Mouse (Mus musculus) midbrain, embryonic 11.5 days (tissue): ENCODE data around the gene Fap. TPM values are rescaled to one million over a fixed set of nuclear protein-coding genes. Genes with fewer than 3 reads are reported as not detected.

ENCODE experiments used
- ATAC-seq: fragments of 200-750 bp; cut with Nextera tagmentation; 2 replicates; pipeline ENCODE4 v1.8.0; 2017; ENCODE audit warnings: moderate TSS enrichment, moderate library complexity; ENCODE audit not compliant: low FRiP score
- DNase-seq: peaks from one replicate; pipeline ENCODE4 v3.0.0; 2015; ENCODE audit warnings: low spot score; ENCODE audit errors: missing footprints
- H3K27ac ChIP-seq: fragments of 300-500 bp; sonication (generic); 2 replicates; pipeline ENCODE4 v1.5.1; 2014; ENCODE audit warnings: low read depth, low read length
- H3K27me3 ChIP-seq: fragments of 300-500 bp; sonication (generic); 2 replicates; pipeline ENCODE4 v1.6.1; 2014; ENCODE audit warnings: mild to moderate bottlenecking, low read length, moderate library complexity, mixed read lengths; ENCODE audit not compliant: control insufficient read depth, insufficient read depth
- H3K36me3 ChIP-seq: fragments of 300-500 bp; sonication (generic); 2 replicates; pipeline ENCODE4 v1.6.1; 2014; ENCODE audit warnings: mild to moderate bottlenecking, low read length, moderate library complexity, mixed read lengths; ENCODE audit not compliant: control insufficient read depth, insufficient read depth
- H3K4me1 ChIP-seq: fragments of 300-500 bp; sonication (generic); 2 replicates; pipeline ENCODE4 v1.6.1; 2014; ENCODE audit warnings: low read length; ENCODE audit not compliant: control insufficient read depth, insufficient read depth
- H3K4me2 ChIP-seq: fragments of 300-500 bp; sonication (generic); 2 replicates; pipeline ENCODE4 v1.6.1; 2014; ENCODE audit warnings: mild to moderate bottlenecking, moderate library complexity
- H3K4me3 ChIP-seq: fragments of 300-500 bp; sonication (generic); 2 replicates; pipeline ENCODE4 v1.5.1; 2014; ENCODE audit warnings: low read depth, low read length
- H3K9ac ChIP-seq: fragments of 300-500 bp; sonication (generic); 2 replicates; pipeline ENCODE4 v1.6.1; 2014; ENCODE audit warnings: low read length
- H3K9me3 ChIP-seq: fragments of 300-500 bp; sonication (generic); 2 replicates; pipeline ENCODE4 v1.6.1; 2016; ENCODE audit warnings: low read length; ENCODE audit not compliant: control insufficient read depth
- WGBS: fragments of 180-500 bp; shearing (Covaris S2); extraction: QIAGEN DNeasy Blood & Tissue Kit; methylation state at CpG from one replicate; pipeline ENCODE4 v1.1.7; 2014; 5-methylcytosine and 5-hydroxymethylcytosine counted together
- polyA plus RNA-seq: library from polyadenylated mRNA; unstranded; fragments of >200 nt; fragmentation: Nextera tagmentation; extraction: Ambion mirVana; gene quantifications from 2 replicates; pipeline ENCODE4 v1.2.1, GENCODE M21; 2014

Fap gene
- polyA plus RNA-seq, 1 experiment from 2014 or later: 1.6 TPM

DNA sequence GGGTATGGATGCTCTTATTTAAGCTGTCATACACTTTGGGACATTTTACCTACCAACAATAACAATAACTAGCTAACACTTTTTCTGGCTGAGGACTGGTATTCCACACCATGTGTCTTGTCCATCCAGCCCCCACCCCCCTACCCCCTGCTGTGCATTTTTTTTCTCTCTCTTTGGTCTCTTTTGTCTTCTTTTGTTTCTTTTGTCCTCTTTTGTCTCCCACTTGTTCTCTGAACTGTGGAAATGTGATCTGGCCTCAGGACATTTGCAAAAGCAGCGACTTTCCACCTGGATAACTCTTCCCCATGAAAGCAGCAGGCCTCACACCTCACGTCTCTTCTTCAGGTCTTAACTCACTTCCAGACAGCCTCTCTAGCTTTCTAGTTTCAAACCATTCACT lies 67.4 kb downstream of the Fap start:
- no peak overlapping the region for H3K4me2 ChIP-seq
- no peaks in the 10 kb centered on the region for H3K27me3 ChIP-seq
- no peak overlapping the region for H3K27ac ChIP-seq
- ATAC-seq (no peak), DNase-seq (no peak)
- no peak overlapping the region for H3K4me3 ChIP-seq
- no peaks in the 10 kb centered on the region for H3K9me3 ChIP-seq
- WGBS: 29% methylated on average over 2 of the region's 2 CpGs
- no peak overlapping the region for H3K9ac ChIP-seq
- H3K36me3 ChIP-seq: no peaks in the 10 kb centered on the region
- no peaks in the 10 kb centered on the region for H3K4me1 ChIP-seq

DNA sequence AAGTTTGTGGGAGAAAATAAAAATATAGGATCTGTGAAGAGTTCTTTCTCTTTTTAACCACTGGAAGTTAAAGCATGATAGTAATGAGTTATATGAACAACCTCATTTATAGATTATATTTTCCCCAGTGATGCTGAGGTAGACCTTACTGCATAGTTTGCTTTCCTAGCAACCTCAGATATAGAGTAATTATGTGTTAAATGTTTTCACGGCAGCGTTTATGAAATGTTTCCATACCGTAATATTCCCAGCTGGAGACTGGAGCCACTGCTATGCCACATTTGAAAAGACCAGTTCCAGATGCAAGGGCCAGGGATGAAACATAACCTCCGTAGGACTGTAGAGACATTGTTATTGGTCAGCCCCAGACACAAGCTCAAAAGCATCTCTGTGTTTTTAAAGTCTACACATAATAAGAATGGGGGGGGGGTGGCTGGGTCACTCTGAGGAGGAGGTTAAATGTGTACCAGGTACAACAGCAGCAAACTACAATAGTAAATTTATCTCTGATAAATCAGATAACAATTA lies 69.5 kb downstream of the Fap start:
- DNase-seq (no peak), ATAC-seq (no peak)
- no peak overlapping the region for H3K9ac ChIP-seq
- H3K4me2 ChIP-seq: no peak overlapping the region
- H3K9me3 ChIP-seq: no peaks in the 10 kb centered on the region
- 76% methylated on average over 4 of the region's 4 CpGs for WGBS
- H3K4me1 ChIP-seq: no peaks in the 10 kb centered on the region
- no peak overlapping the region for H3K4me3 ChIP-seq
- H3K27me3 ChIP-seq: no peaks in the 10 kb centered on the region
- no peaks in the 10 kb centered on the region for H3K36me3 ChIP-seq
- H3K27ac ChIP-seq: no peak overlapping the region

DNA sequence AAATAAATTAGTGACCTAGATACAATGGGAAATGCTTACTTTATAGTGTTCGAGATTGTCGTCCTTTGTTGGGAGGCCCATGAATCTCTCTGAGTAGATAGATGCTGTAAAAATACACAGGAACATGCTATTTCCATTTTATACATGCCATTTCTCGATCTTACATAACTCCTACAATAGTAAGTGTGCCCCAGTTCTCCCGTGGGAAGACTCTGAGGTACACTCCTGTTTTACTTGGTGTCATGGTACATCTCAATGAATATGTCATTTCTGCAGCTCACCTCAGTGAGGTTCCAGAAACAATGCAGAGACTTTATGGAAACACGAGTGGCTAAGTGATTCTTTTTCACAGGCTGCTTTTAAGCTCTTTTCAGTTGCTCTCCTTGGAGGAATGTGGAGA lies 70.5 kb downstream of the Fap start:
- DNase-seq: no peak
- Histone ChIP-seq H3K9me3 (no peaks in the 10 kb centered on the region), H3K4me3 (no peak overlapping the region), H3K4me2 (no peak overlapping the region), H3K9ac (no peak overlapping the region), H3K27me3 (no peaks in the 10 kb centered on the region), H3K36me3 (no peaks in the 10 kb centered on the region), H3K4me1 (no peaks in the 10 kb centered on the region), H3K27ac (no peak overlapping the region)
- 80% methylated on average over 5 of the region's 5 CpGs for WGBS
- no peak for ATAC-seq

GRCm38 (mm10) chr2:62502516-62502915 lies 71.4 kb downstream of the Fap start:
- no peak overlapping the region for H3K9ac ChIP-seq
- no peak overlapping the region for H3K27ac ChIP-seq
- H3K27me3 ChIP-seq: no peaks in the 10 kb centered on the region
- WGBS: 82% methylated on average over 4 of the region's 4 CpGs
- no peaks in the 10 kb centered on the region for H3K9me3 ChIP-seq
- no peaks in the 10 kb centered on the region for H3K4me1 ChIP-seq
- no peaks in the 10 kb centered on the region for H3K36me3 ChIP-seq
- no peak overlapping the region for H3K4me2 ChIP-seq
- no peak overlapping the region for H3K4me3 ChIP-seq
- ATAC-seq: no peak
- DNase-seq: no peak

GRCm38 (mm10) chr2:62498821-62499220 lies 75.1 kb downstream of the Fap start:
- no peak for DNase-seq
- Histone ChIP-seq H3K9me3 (no peaks in the 10 kb centered on the region), H3K4me2 (no peak overlapping the region), H3K4me3 (no peak overlapping the region), H3K36me3 (no peaks in the 10 kb centered on the region), H3K27me3 (no peaks in the 10 kb centered on the region), H3K4me1 (no peaks in the 10 kb centered on the region), H3K27ac (no peak overlapping the region), H3K9ac (no peak overlapping the region)
- WGBS: 88% methylated on average over 5 of the region's 5 CpGs
- ATAC-seq: no peak

GRCm38 (mm10) chr2:62498086-62498485 lies 75.8 kb downstream of the Fap start:
- WGBS: 90% methylated on average over 4 of the region's 4 CpGs
- Histone ChIP-seq H3K9me3 (no peaks in the 10 kb centered on the region), H3K4me2 (no peak overlapping the region), H3K9ac (no peak overlapping the region), H3K27me3 (no peaks in the 10 kb centered on the region), H3K4me1 (no peaks in the 10 kb centered on the region), H3K4me3 (no peak overlapping the region), H3K36me3 (no peaks in the 10 kb centered on the region), H3K27ac (no peak overlapping the region)
- no peak for DNase-seq
- no peak for ATAC-seq

DNA sequence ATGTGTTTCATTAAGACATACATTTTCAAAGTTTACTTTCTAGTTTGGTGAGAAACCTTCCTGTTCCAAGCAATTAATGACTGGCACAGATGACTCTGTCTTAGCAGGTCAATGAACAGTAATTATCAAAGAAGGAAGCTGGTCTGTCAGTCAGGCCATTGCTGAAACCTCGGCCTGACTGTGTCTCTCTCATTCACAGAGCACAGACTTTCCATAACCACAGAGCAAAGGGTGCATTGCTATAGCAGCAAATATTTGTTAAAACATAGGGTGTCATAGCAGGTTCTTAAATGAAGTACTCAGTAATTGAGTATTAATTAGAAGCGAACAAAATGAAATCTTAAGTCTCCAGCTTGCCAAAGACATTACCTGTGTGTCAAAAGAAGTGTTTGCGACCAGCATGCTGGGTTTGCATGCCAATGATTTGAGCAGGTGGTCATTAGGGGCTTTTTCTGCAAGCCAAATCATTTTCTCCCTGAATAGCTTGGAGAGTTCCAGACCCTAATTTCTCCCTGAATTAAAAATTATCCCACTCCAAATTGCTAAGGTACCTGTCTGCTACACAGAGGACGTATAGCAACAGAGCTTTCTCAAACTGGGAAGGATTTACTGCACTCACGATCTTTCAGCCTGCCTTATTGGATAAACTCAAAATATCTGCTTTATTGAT lies 76.4 kb downstream of the Fap start:
- ATAC-seq: no peak
- WGBS: 78% methylated on average over 5 of the region's 5 CpGs
- H3K4me3 ChIP-seq: no peak overlapping the region
- no peaks in the 10 kb centered on the region for H3K9me3 ChIP-seq
- no peak overlapping the region for H3K9ac ChIP-seq
- no peak overlapping the region for H3K4me2 ChIP-seq
- H3K27ac ChIP-seq: no peak overlapping the region
- no peaks in the 10 kb centered on the region for H3K27me3 ChIP-seq
- H3K4me1 ChIP-seq: no peaks in the 10 kb centered on the region
- DNase-seq: no peak
- H3K36me3 ChIP-seq: no peaks in the 10 kb centered on the region

DNA sequence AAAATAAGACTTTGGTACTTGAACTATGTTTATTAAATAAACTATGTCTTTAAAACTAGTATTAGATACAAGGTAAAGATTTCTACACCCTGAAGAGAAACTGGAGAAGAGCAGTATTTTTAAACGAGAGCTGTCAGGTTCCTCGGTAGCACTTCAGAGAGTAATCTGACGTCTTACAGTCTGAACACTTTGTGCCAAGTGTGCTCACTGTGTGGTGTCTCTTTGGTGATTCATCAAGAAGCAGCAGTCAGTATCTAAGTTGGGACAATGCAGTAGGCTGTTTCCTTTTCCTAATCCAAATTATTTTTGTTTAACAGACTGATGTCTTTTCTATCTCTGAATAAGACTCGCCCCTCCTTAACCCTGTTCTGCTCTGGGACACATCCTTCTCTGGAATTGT lies 78.5 kb downstream of the Fap start:
- Histone ChIP-seq H3K27me3 (no peaks in the 10 kb centered on the region), H3K4me3 (no peak overlapping the region), H3K4me1 (no peaks in the 10 kb centered on the region), H3K4me2 (no peak overlapping the region), H3K36me3 (no peaks in the 10 kb centered on the region), H3K9ac (no peak overlapping the region), H3K9me3 (no peaks in the 10 kb centered on the region), H3K27ac (no peak overlapping the region)
- DNase-seq: no peak
- no peak for ATAC-seq
- 83% methylated on average over 4 of the region's 4 CpGs for WGBS

- whole genome bisulfite sequencing: 87% methylated on average over 6 of the region's 6 CpGs
- H3K9ac ChIP-seq: no peak overlapping the region
- DNase-seq: no peak
- no peaks in the 10 kb centered on the region for H3K36me3 ChIP-seq
- no peaks in the 10 kb centered on the region for H3K9me3 ChIP-seq
- ATAC-seq: no peak
- no peak overlapping the region for H3K27ac ChIP-seq
- no peaks in the 10 kb centered on the region for H3K27me3 ChIP-seq
- H3K4me3 ChIP-seq: no peak overlapping the region
- no peaks in the 10 kb centered on the region for H3K4me1 ChIP-seq
- no peak overlapping the region for H3K4me2 ChIP-seq
Observed at GRCm38 (mm10) chr2:62489832-62490231, 84.0 kb downstream of the Fap start.
